Mouse (Mus musculus) frontal cortex, postnatal 14 days (tissue): ENCODE results near the gene Dlx1.

Source experiments
- DNase-seq, 2 experiments: peaks; one replicate each; pipeline ENCODE4 v3.0.0; 2022; ENCODE audit warnings: low spot score in 2 of 2

Gene Dlx1

GRCm38 (mm10) chr2:71545882-71546639 lies 18.1 kb downstream of the Dlx1 start:
- no peak for DNase-seq

GRCm38 (mm10) chr2:71546640-71547071 lies 18.7 kb downstream of the Dlx1 start, which contains the start of gene Dlx2:
Gene Dlx2 (minus strand): TSS chr2:71546754.
- DNase-seq = no peak

- no peak for DNase-seq
Observed at GRCm38 (mm10) chr2:71547829-71548228, 19.9 kb downstream of the Dlx1 start.

- no peak for DNase-seq
Observed at GRCm38 (mm10) chr2:71550330-71550729, 22.4 kb downstream of the Dlx1 start.

- no peak for DNase-seq
Observed at GRCm38 (mm10) chr2:71551704-71552103, 23.8 kb downstream of the Dlx1 start.

- DNase-seq = no peak
Observed at GRCm38 (mm10) chr2:71556071-71556470, 28.2 kb downstream of the Dlx1 start.

- no peak for DNase-seq
Observed at GRCm38 (mm10) chr2:71566466-71566865, 38.6 kb downstream of the Dlx1 start.

- DNase-seq = no peak
Observed at GRCm38 (mm10) chr2:71573736-71574135, 45.8 kb downstream of the Dlx1 start.

- no peak for DNase-seq
Observed at GRCm38 (mm10) chr2:71577059-71577458, 49.1 kb downstream of the Dlx1 start.

- DNase-seq = peak; percentile 14 to 28
Observed at GRCm38 (mm10) chr2:71580632-71581466, 52.9 kb downstream of the Dlx1 start.

- DNase-seq = no peak
Observed at GRCm38 (mm10) chr2:71581488-71581887, 53.6 kb downstream of the Dlx1 start.
